Mouse (Mus musculus) spleen, adult 2 months (tissue): ENCODE data around the gene Phka1.

Experiments
- CTCF ChIP-seq: fragments of 200-500 bp; IDR thresholded peaks from 2 replicates; pipeline ENCODE4 v1.5.1; 2011; ENCODE audit warnings: mild to moderate bottlenecking, inconsistent platforms; ENCODE audit not compliant: insufficient read depth, insufficient read length, insufficient replicate concordance; ENCODE audit errors: extremely low read depth
- POLR2A ChIP-seq: fragments of 200-500 bp; IDR thresholded peaks from 2 replicates; pipeline ENCODE4 v1.6.1; 2011; ENCODE audit warnings: low read depth, low read length, inconsistent platforms

- TF ChIP-seq POLR2A: no peak
- TF ChIP-seq CTCF: no peak
These were observed 139.9 kb downstream of the Phka1 start for GRCm38 (mm10) chrX:102504179-102504578.
